Mouse (Mus musculus): Measurements from ENCODE around the gene Nucb1. TPM values are rescaled to one million over a fixed set of nuclear protein-coding genes. Genes with fewer than 3 reads are reported as not detected.
"Not testable (repeated sequence)": the region's sequence is repeated elsewhere in the genome, so short reads cannot be mapped to it uniquely, and the experiment has no call there.

The Nucb1 gene
- polyA plus RNA-seq, 1 experiment from 2014 or later = 209 TPM

GRCm38 (mm10) chr7:45482166-45482565, 28.0 kb downstream of the Nucb1 start:
- no peaks in the 10 kb centered on the region for H3K36me3 ChIP-seq
- H3K27ac ChIP-seq = no peak overlapping the region
- no peaks in the 10 kb centered on the region for H3K9me3 ChIP-seq
- no peak overlapping the region for H3K4me3 ChIP-seq (replicated peaks)
- no peak overlapping the region for H3K4me2 ChIP-seq (replicated peaks)
- no peak for ATAC-seq
- no peak overlapping the region for H3K9ac ChIP-seq
- no peaks in the 10 kb centered on the region for H3K27me3 ChIP-seq (replicated peaks)
- WGBS = 73% methylated on average over 1 of the region's 1 CpGs
- no peaks in the 10 kb centered on the region for H3K4me1 ChIP-seq (replicated peaks)

GRCm38 (mm10) chr7:45481374-45481927, 28.8 kb downstream of the Nucb1 start, which contains the start of gene Tulp2:
Gene Tulp2 (plus strand): TSS chr7:45481877.
- no peaks in the 10 kb centered on the region for H3K4me1 ChIP-seq (replicated peaks)
- peak; percentile 76 for ATAC-seq
- WGBS = 54% methylated on average over 15 of the region's 15 CpGs
- no peak within 1 kb of the TSS for H3K4me3 ChIP-seq (replicated peaks)
- no peaks in the 10 kb centered on the region for H3K27me3 ChIP-seq (replicated peaks)
- no peak within 1 kb of the TSS for H3K4me2 ChIP-seq (replicated peaks)
- H3K27ac ChIP-seq = no peak within 1 kb of the TSS
- no peaks in the 10 kb centered on the region for H3K9me3 ChIP-seq
- H3K36me3 ChIP-seq = no peaks in the 10 kb centered on the region
- no peak within 1 kb of the TSS for H3K9ac ChIP-seq

GRCm38 (mm10) chr7:45480310-45480709, 29.9 kb downstream of the Nucb1 start:
- H3K4me1 ChIP-seq (replicated peaks); H3K9me3 ChIP-seq; H3K27ac ChIP-seq; H3K9ac ChIP-seq; H3K27me3 ChIP-seq (replicated peaks); H3K4me2 ChIP-seq (replicated peaks); H3K4me3 ChIP-seq (replicated peaks); ATAC-seq; H3K36me3 ChIP-seq: not testable (repeated sequence)
- WGBS = 73% methylated on average over 4 of the region's 4 CpGs

- no peaks in the 10 kb centered on the region for H3K36me3 ChIP-seq
- WGBS = 92% methylated on average over 7 of the region's 7 CpGs
Observed at GRCm38 (mm10) chr7:45478774-45479173, 31.4 kb downstream of the Nucb1 start.

GRCm38 (mm10) chr7:45477003-45477402, 33.2 kb downstream of the Nucb1 start:
- no peak for ATAC-seq

More at GRCm38 (mm10) chr7:45478774-45479173, 31.4 kb downstream of the Nucb1 start:
- no peak for ATAC-seq
- H3K9ac ChIP-seq = no peak overlapping the region
- H3K27ac ChIP-seq = no peak overlapping the region
- H3K27me3 ChIP-seq (replicated peaks) = no peaks in the 10 kb centered on the region
- H3K9me3 ChIP-seq = no peaks in the 10 kb centered on the region
- H3K4me3 ChIP-seq (replicated peaks) = no peak overlapping the region
- H3K4me1 ChIP-seq (replicated peaks) = 0 out of 2 replicates have a peak, but pooled peaks cover 2% of the 10 kb centered on the region
- no peak overlapping the region for H3K4me2 ChIP-seq (replicated peaks)

GRCm38 (mm10) chr7:45476453-45476852, 33.8 kb downstream of the Nucb1 start:
- H3K4me2 ChIP-seq (replicated peaks) = no peak overlapping the region
- H3K27ac ChIP-seq = no peak overlapping the region
- ATAC-seq = no peak
- WGBS = 44% methylated on average over 1 of the region's 1 CpGs
- no peaks in the 10 kb centered on the region for H3K27me3 ChIP-seq (replicated peaks)
- no peak overlapping the region for H3K9ac ChIP-seq
- H3K4me1 ChIP-seq (replicated peaks) = 0 out of 2 replicates have a peak, but pooled peaks cover 2% of the 10 kb centered on the region
- H3K36me3 ChIP-seq = no peaks in the 10 kb centered on the region
- no peak overlapping the region for H3K4me3 ChIP-seq (replicated peaks)
- no peaks in the 10 kb centered on the region for H3K9me3 ChIP-seq

More at GRCm38 (mm10) chr7:45477003-45477402, 33.2 kb downstream of the Nucb1 start:
- no peaks in the 10 kb centered on the region for H3K9me3 ChIP-seq
- H3K27me3 ChIP-seq (replicated peaks) = no peaks in the 10 kb centered on the region
- H3K9ac ChIP-seq = no peak overlapping the region
- no peak overlapping the region for H3K4me2 ChIP-seq (replicated peaks)
- H3K36me3 ChIP-seq = no peaks in the 10 kb centered on the region
- H3K4me1 ChIP-seq (replicated peaks) = 0 out of 2 replicates have a peak, but pooled peaks cover 2% of the 10 kb centered on the region
- 10% methylated on average over 3 of the region's 3 CpGs for WGBS
- H3K4me3 ChIP-seq (replicated peaks) = no peak overlapping the region
- H3K27ac ChIP-seq = no peak overlapping the region

GRCm38 (mm10) chr7:45475291-45475969, 34.8 kb downstream of the Nucb1 start:
- H3K36me3 ChIP-seq = no peaks in the 10 kb centered on the region
- peak overlapping the region; percentile 45; the same call in 1 of the 2 replicates for H3K27ac ChIP-seq
- peak overlapping the region; percentile 51 for H3K4me2 ChIP-seq (replicated peaks)
- 56% methylated on average over 16 of the region's 16 CpGs for WGBS
- 0 out of 2 replicates have a peak, but pooled peaks cover 5% of the 10 kb centered on the region for H3K4me1 ChIP-seq (replicated peaks)
- peak; percentile 79 for ATAC-seq
- no peaks in the 10 kb centered on the region for H3K9me3 ChIP-seq
- no peak overlapping the region for H3K9ac ChIP-seq
- no peaks in the 10 kb centered on the region for H3K27me3 ChIP-seq (replicated peaks)
- H3K4me3 ChIP-seq (replicated peaks) = no peak overlapping the region; the same call in 1 of the 2 replicates

GRCm38 (mm10) chr7:45470869-45471268, 39.3 kb downstream of the Nucb1 start:
- Histone ChIP-seq H3K4me1 (replicated peaks) (peaks cover 11% of the 10 kb centered on the region), H3K4me2 (replicated peaks) (no peak overlapping the region), H3K27ac (no peak overlapping the region), H3K9ac (no peak overlapping the region), H3K27me3 (replicated peaks) (no peaks in the 10 kb centered on the region), H3K9me3 (no peaks in the 10 kb centered on the region), H3K4me3 (replicated peaks) (no peak overlapping the region), H3K36me3 (no peaks in the 10 kb centered on the region)
- ATAC-seq = no peak
- 9% methylated on average over 3 of the region's 3 CpGs for WGBS

GRCm38 (mm10) chr7:45467090-45467670, 43.0 kb downstream of the Nucb1 start:
- Histone ChIP-seq H3K36me3 (peaks cover 16% of the 10 kb centered on the region), H3K9ac (peak overlapping the region; percentile 90; the same call in 1 of the 2 replicates), H3K4me3 (replicated peaks) (peak overlapping the region; percentile 86), H3K4me1 (replicated peaks) (peaks cover 18% of the 10 kb centered on the region), H3K27me3 (replicated peaks) (no peaks in the 10 kb centered on the region), H3K9me3 (no peaks in the 10 kb centered on the region), H3K4me2 (replicated peaks) (peak overlapping the region; percentile 89), H3K27ac (no peak overlapping the region)
- peak; percentile 48; the same call in 1 of the 2 replicates for ATAC-seq
- WGBS = 28% methylated on average over 7 of the region's 7 CpGs

GRCm38 (mm10) chr7:45466283-45467089, 43.7 kb downstream of the Nucb1 start, which contains the start of gene Bax:
Gene Bax (minus strand): TSS chr7:45466898.
- peak within 1 kb of the TSS; percentile 90 for H3K9ac ChIP-seq
- ATAC-seq = peak; percentile 86
- H3K4me1 ChIP-seq (replicated peaks) = peaks cover 23% of the 10 kb centered on the region
- H3K27ac ChIP-seq = peak within 1 kb of the TSS; percentile 58
- peaks cover 16% of the 10 kb centered on the region for H3K36me3 ChIP-seq
- peak within 1 kb of the TSS; percentile 89 for H3K4me2 ChIP-seq (replicated peaks)
- no peaks in the 10 kb centered on the region for H3K27me3 ChIP-seq (replicated peaks)
- no peaks in the 10 kb centered on the region for H3K9me3 ChIP-seq
- WGBS = under 1% methylated on average over 58 of the region's 58 CpGs
- peak within 1 kb of the TSS; percentile 86 for H3K4me3 ChIP-seq (replicated peaks)

GRCm38 (mm10) chr7:45465549-45465948, 44.7 kb downstream of the Nucb1 start:
- Histone ChIP-seq H3K9me3 (no peaks in the 10 kb centered on the region), H3K27me3 (replicated peaks) (no peaks in the 10 kb centered on the region), H3K9ac (peak overlapping the region; percentile 90), H3K4me1 (replicated peaks) (peaks cover 28% of the 10 kb centered on the region), H3K36me3 (peaks cover 16% of the 10 kb centered on the region), H3K27ac (0 out of 2 replicates have a peak overlapping the region, but pooled peaks have one; percentile 58), H3K4me3 (replicated peaks) (peak overlapping the region; percentile 86), H3K4me2 (replicated peaks) (peak overlapping the region; percentile 89)
- 74% methylated on average over 9 of the region's 9 CpGs for WGBS
- ATAC-seq = no peak

GRCm38 (mm10) chr7:45465112-45465511, 45.1 kb downstream of the Nucb1 start:
- H3K4me2 ChIP-seq (replicated peaks) = peak overlapping the region; percentile 89

More at GRCm38 (mm10) chr7:45465112-45465511, 45.1 kb downstream of the Nucb1 start:
- Histone ChIP-seq H3K4me3 (replicated peaks) (no peak overlapping the region), H3K4me1 (replicated peaks) (peaks cover 32% of the 10 kb centered on the region), H3K27me3 (replicated peaks) (no peaks in the 10 kb centered on the region), H3K36me3 (peaks cover 16% of the 10 kb centered on the region), H3K9me3 (no peaks in the 10 kb centered on the region), H3K27ac (no peak overlapping the region), H3K9ac (no peak overlapping the region)
- no peak for ATAC-seq
- 94% methylated on average over 12 of the region's 12 CpGs for WGBS

Measured in intestine, embryonic 15.5 days (tissue).